Mouse (Mus musculus): Measurements from ENCODE around the gene Acbd5.
A peak's percentile ranks its signal among the peaks of the same experiment; 100 is the strongest.

Gene Acbd5

GRCm38 (mm10) chr2:23068894-23069744 lies 1.2 kb downstream of the Acbd5 start:
- peak; percentile 78 for DNase-seq (ENCODE audit: low read depth)

- no peak for DNase-seq (ENCODE audit: low read depth)
These were observed 2.5 kb downstream of the Acbd5 start for GRCm38 (mm10) chr2:23070491-23070890.

GRCm38 (mm10) chr2:23071406-23071805 lies 3.4 kb downstream of the Acbd5 start:
- no peak for DNase-seq (ENCODE audit: low read depth)

- no peak for DNase-seq (ENCODE audit: low read depth)
These were observed 7.9 kb downstream of the Acbd5 start for GRCm38 (mm10) chr2:23075846-23076245.

GRCm38 (mm10) chr2:23076783-23077182 lies 8.8 kb downstream of the Acbd5 start:
- no peak for DNase-seq (ENCODE audit: low read depth)

- no peak for DNase-seq (ENCODE audit: low read depth)
These were observed 9.7 kb downstream of the Acbd5 start for GRCm38 (mm10) chr2:23077693-23078092.

- DNase-seq (ENCODE audit: low read depth), result no peak
These were observed 10.6 kb downstream of the Acbd5 start for GRCm38 (mm10) chr2:23078588-23078987.

- no peak for DNase-seq (ENCODE audit: low read depth)
These were observed 16.6 kb downstream of the Acbd5 start for GRCm38 (mm10) chr2:23084540-23084939.

- peak; percentile 50 for DNase-seq (ENCODE audit: low read depth)
These were observed 24.2 kb downstream of the Acbd5 start for GRCm38 (mm10) chr2:23092216-23092615.

GRCm38 (mm10) chr2:23097028-23097427 lies 29.1 kb downstream of the Acbd5 start:
- DNase-seq (ENCODE audit: low read depth), result no peak

GRCm38 (mm10) chr2:23102266-23102665 lies 34.3 kb downstream of the Acbd5 start:
- no peak for DNase-seq (ENCODE audit: low read depth)

- DNase-seq (ENCODE audit: low read depth), result no peak
These were observed 51.6 kb downstream of the Acbd5 start for GRCm38 (mm10) chr2:23119573-23119972.

GRCm38 (mm10) chr2:23155199-23155621 lies 87.2 kb downstream of the Acbd5 start:
- DNase-seq (ENCODE audit: low read depth), result peak; percentile 23

- peak; percentile 91 for DNase-seq (ENCODE audit: low read depth)
These were observed 88.0 kb downstream of the Acbd5 start, which contains the start of the genes Mastl and Yme1l1 for GRCm38 (mm10) chr2:23155777-23156607. TSS of gene Mastl (minus strand) at chr2:23156024. TSS of gene Yme1l1 (plus strand) at chr2:23156369.

- no peak for DNase-seq (ENCODE audit: low read depth)
These were observed 88.7 kb downstream of the Acbd5 start for GRCm38 (mm10) chr2:23156608-23157081.

All from c-Kit-positive CD71-negative TER-119-negative erythroid progenitor cells, embryonic 14.5 days (primary cell).